Mouse (Mus musculus): ENCODE results near the gene Gm17304.

- TF ChIP-seq CTCF (IDR thresholded peaks at IDR 0.05; ENCODE audit: control insufficient read depth, insufficient read depth, insufficient read length) (no peak), USF1 (IDR thresholded peaks at IDR 0.05; ENCODE audit: low read depth) (no peak), MYOD1 (IDR thresholded peaks at IDR 0.05; ENCODE audit: control insufficient read depth, insufficient read length, low read depth) (no peak), MYOG (IDR thresholded peaks at IDR 0.05; ENCODE audit: control insufficient read depth, extremely low read depth, insufficient read length) (no peak)
These were observed 9.4 kb upstream of the Gm17304 start for GRCm38 (mm10) chr5:106599482-106599881.
